Mouse (Mus musculus) kidney, adult 8-10 months (tissue): ENCODE data around the gene Pnkd.

Experiments
- DNase-seq, 2 experiments: peaks; one replicate each; pipeline ENCODE4 v3.0.0; 2022

Pnkd gene

DNA sequence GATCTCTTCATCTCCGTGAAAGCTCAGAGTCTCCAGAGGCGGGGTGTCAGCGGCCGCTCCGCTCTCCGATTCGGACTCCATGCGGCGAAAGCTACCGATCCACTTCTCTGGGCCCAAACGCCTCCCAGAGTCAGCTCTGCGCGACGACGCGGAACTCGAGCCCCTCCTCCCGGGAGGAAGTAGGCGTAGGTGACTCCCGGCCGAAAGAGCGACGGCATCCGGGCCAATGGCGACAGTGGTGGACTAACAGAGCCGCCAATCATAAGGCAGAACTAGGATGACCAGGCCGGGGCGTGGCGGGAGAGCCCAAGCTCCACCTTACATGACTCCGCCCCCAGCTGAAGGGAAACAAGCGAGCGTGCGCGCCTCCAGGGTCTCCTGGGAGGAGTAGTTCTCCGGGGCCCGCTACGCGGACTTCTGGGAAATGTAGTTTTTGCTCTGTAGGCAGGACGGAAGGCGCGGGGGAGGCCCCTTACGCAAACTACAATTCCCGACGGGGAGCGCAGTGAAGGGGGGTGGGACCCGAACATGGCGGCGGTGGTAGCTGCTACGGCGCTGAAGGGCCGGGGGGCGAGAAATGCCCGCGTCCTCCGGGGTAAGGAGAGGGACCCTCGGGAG lies at the start of gene Pnkd, which contains the start of gene Aamp:
Pnkd (plus strand) TSS at position 388 of the 618 bp plus-strand sequence.
Aamp (minus strand) TSS at position 196 of the 618 bp plus-strand sequence.
- peak; percentile 100 for DNase-seq

GRCm38 (mm10) chr1:74235938-74236589 lies 48.7 kb upstream of the Pnkd start, which contains the start of gene Arpc2:
TSS of gene Arpc2 (plus strand) at chr1:74236084.
- DNase-seq: peak; percentile 97

GRCm38 (mm10) chr1:74236590-74237317 lies 48.0 kb upstream of the Pnkd start:
- peak; percentile 25 to 46 for DNase-seq

DNA sequence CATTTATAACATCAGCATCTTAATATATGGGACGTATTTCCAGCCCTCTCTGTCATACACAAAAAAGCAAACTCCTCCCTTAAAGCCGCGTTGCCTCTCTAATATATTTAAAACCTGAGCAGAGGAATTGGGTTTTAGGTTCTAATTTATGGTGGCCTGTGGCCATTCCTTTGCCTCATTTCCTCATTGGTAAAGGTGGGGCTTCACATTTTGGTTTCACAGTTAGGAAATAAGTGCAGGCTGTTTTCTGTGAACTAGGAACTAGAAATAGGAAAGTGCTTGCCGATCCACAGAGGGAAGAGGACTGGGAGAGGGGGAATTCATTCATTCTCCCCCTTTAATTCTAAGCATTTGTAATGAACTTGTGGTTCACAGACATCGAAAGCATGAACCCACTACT lies 47.1 kb upstream of the Pnkd start:
- no peak for DNase-seq

- no peak for DNase-seq
Observed at GRCm38 (mm10) chr1:74238136-74238535, 46.6 kb upstream of the Pnkd start.

DNA sequence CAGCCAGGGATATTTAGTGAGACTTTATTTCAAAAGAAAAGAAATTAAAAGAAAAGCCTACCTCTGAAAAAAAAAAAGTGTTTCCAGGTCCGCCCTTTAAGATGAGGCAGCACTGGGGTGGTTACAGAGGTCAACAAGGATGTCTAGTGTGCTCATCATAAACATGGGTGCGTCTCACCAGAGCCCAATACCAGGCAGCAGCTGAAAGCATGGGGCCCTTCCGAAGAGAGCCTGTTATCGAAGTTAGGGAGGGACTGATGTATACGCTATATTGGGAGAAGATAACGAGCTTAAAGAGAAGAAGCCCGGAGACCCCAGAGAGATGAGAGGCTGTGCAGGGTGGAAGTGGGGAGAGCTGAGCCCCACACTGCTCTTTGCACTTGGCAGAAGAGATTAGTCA lies 45.6 kb upstream of the Pnkd start:
- no peak for DNase-seq

DNA sequence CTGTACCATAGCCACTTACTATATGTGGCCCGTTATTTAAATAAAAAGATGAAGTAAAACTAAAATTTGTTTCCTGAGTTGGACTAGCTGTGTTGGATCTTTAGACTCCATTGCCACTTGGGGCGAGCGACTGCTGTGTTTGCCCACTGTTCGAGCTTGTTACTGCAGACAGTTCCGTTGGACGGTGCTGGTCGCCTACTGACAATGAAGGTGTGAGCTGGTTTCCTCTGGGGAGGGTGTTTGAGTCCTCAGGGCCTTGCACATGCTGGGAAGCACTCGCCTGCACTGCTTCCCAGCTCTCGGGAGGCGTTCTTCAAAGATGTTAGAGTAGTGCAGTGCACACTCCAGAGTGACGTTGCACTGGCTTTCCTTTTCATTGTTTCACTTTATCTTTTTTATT lies 45.1 kb upstream of the Pnkd start:
- no peak for DNase-seq

DNA sequence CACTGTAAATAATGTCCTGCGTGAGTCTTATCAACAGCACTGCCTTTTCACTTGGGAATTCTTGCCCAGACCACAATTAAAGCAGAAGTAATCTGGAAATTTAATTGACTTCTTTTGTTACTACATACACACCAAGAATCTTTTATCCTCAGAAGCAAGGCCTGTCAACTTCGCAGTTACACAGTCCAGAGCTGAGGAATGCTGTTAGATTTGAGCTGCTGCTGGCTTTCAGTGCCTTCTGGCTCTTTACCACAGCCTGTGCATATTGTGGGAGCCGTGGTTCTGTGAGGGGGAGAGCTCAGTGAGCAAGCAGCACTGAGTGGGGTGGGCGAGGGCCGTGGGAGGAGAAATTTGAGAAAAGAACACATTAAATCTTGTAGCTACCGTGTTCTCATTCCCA lies 44.4 kb upstream of the Pnkd start:
- no peak for DNase-seq

DNA sequence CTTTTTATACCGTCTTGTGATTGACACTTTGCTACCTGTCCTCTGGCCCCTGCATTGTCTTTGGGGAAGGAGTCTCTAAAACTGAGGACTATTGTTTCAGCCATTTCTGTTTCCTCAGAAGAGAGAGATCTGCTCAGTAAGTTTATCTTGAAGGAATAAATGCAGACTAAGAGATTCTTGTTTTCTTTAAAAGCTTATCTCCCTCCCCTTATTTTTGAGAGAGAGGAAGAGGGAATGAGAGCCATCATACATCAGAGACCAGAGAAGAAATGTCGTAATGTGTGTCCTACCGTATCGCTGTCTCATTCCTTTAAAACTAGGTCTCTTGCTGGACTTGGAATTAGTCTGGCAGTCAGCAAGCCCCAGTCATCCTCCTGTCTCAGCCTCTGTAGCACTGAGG lies 43.9 kb upstream of the Pnkd start:
- DNase-seq: no peak

GRCm38 (mm10) chr1:74245525-74245924 lies 39.2 kb upstream of the Pnkd start:
- DNase-seq: no peak

- peak; percentile 43 to 61 for DNase-seq
Observed at GRCm38 (mm10) chr1:74248799-74249198, 35.9 kb upstream of the Pnkd start.

DNA sequence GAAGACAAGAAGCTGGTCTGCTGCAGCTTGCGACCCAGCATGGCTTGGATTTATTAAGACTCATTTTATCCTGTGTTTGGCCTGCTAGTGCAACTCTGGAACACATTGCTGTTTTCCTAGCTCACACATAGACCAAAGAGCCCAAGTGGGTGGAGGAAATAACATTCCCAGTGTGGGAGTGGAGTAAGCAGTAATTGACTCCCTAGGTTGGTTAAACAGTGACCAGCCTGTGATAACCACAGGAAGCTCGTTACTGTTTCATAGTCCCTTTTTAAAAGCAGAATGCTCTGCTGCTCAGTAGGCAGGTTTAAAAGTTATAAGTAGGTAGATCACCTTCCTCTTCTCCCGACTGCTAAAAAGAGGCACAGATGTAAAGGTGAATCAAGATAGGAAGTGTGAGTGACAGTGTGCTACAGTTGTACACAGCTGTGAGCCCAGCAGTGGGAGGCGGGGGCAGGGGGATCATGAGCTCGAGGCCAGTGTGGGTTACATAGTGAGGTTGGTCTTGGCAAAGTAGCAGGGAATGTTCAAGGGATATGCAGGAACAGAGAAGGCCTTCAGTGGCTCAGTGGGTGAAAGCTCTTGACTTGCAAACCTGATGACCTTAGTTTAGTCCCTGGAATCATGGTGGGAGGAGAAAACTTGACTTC lies 35.3 kb upstream of the Pnkd start:
- peak; percentile 65 to 83 for DNase-seq

DNA sequence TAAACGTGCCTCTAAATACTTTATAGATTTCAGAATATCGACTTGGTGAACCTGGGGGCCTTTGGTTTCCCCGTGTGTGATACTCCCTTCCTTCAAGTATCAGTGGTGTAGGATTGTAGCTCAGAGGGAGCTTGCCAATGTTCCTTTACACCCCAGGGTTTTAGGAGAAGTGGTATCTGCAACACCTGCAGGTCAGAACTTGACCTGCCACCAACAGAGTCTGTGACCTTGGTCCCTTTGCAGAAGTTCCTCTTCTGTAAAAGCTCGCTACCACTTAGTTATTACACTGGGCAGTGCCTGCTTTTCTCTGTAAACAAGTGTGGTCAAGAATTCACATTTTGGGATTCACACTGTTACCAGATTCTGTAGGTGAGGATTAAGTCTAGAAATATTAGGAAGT lies 34.6 kb upstream of the Pnkd start:
- DNase-seq: no peak

DNA sequence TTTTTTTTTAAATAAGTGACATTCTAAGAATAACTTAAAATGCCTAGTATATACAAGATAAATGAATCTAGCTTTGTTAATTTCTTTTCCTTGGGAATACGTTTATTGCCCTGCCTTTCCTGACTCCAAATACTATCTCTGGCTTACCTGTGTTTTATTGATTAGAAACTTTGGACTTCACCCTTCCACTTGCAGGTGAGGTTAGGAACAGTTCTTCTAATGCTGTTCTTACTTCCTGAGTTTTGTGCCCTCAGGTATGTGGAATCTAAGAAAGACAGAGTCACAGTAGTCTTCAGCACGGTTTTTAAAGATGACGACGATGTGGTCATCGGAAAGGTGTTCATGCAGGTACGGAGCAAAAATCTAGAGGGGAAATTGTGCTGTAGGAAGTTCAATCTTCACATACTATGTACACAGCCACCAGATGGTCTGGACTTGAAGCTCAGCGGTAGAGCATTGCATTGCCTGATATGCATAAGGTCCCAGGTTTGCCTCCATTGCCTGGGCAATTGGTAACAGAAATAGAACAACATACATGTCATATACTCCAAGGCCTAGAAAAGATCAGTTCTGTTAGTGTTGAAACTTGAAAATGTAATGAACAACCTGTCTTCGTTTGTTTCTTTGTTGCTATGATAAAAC lies 28.9 kb upstream of the Pnkd start:
- DNase-seq: no peak

- DNase-seq: no peak
Observed at GRCm38 (mm10) chr1:74256782-74257181, 27.9 kb upstream of the Pnkd start.

- no peak for DNase-seq
Observed at GRCm38 (mm10) chr1:74262510-74262909, 22.2 kb upstream of the Pnkd start.

- no peak for DNase-seq
Observed at GRCm38 (mm10) chr1:74268750-74269149, 16.0 kb upstream of the Pnkd start.

GRCm38 (mm10) chr1:74271659-74272058 lies 13.1 kb upstream of the Pnkd start:
- DNase-seq: no peak

GRCm38 (mm10) chr1:74275015-74275414 lies 9.7 kb upstream of the Pnkd start:
- DNase-seq: no peak

- no peak for DNase-seq
Observed at GRCm38 (mm10) chr1:74277041-74277440, 7.7 kb upstream of the Pnkd start.

DNA sequence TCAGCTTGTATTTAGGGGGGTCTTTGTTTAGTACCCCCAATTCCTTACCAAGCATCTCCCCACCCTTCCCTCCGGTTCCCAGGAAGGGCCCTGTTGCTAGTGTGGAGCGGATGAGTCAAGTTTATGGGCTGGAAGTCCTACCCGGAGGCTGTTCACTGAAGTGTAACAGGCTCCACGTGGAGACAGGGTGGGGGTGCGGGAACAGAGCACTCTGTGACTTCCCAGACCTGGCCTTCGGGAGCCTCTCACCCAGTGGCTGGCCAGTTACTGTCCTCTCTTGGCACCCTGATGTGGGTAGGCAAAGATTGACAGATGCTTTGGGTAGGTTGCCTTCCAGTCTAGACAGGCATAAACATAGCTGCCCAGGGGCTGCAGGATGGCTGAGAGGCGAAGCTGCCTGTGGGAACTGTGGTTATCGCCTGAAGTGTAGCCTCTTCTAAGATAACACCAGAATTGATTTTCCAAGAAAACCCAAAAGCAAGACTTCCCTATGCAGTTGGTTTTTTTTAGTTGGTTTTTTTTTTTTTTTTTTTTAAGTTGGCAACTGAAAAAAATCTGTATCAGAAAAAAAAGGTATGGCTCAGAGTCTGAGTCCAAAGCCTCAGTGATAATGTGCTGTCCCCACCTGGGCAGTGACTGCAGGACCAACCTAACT lies 6.7 kb upstream of the Pnkd start:
- peak; percentile 71 to 77 for DNase-seq

GRCm38 (mm10) chr1:74278538-74278937 lies 6.2 kb upstream of the Pnkd start, which contains the start of gene Gpbar1:
TSS of gene Gpbar1 (plus strand) at chr1:74278550.
- DNase-seq: no peak
